Mouse (Mus musculus) urinary bladder, postnatal 10 days (tissue): ENCODE measurements around the gene Sycp3.
"Not testable (repeated sequence)": the region's sequence is repeated elsewhere in the genome, so short reads cannot be mapped to it uniquely, and the experiment has no call there.

Experiments
- DNase-seq: peaks from one replicate; pipeline ENCODE4 v3.0.0; 2022; ENCODE audit warnings: low spot score

The Sycp3 gene

GRCm38 (mm10) chr10:88501370-88501769 lies 42.0 kb downstream of the Sycp3 start:
- DNase-seq = no peak

GRCm38 (mm10) chr10:88501886-88502765 lies 42.8 kb downstream of the Sycp3 start:
- DNase-seq = no peak

- DNase-seq = no peak
Measured at GRCm38 (mm10) chr10:88502919-88503318, 43.5 kb downstream of the Sycp3 start.

GRCm38 (mm10) chr10:88503421-88504314 lies 44.3 kb downstream of the Sycp3 start, which contains the start of gene Chpt1:
Gene Chpt1 (minus strand): TSS chr10:88504073.
- DNase-seq = peak; percentile 59

- DNase-seq = no peak
Measured at GRCm38 (mm10) chr10:88504481-88504880, 45.1 kb downstream of the Sycp3 start.

- no peak for DNase-seq
Measured at GRCm38 (mm10) chr10:88505256-88505655, 45.9 kb downstream of the Sycp3 start.

GRCm38 (mm10) chr10:88507691-88508143 lies 48.3 kb downstream of the Sycp3 start:
- no peak for DNase-seq

GRCm38 (mm10) chr10:88510503-88511271 lies 51.3 kb downstream of the Sycp3 start:
- DNase-seq = no peak

GRCm38 (mm10) chr10:88511355-88511754 lies 52.0 kb downstream of the Sycp3 start:
- DNase-seq = no peak

GRCm38 (mm10) chr10:88513574-88514135 lies 54.3 kb downstream of the Sycp3 start:
- DNase-seq = no peak

- DNase-seq = no peak
Measured at GRCm38 (mm10) chr10:88514495-88514894, 55.1 kb downstream of the Sycp3 start.

- not testable (repeated sequence) for DNase-seq
Measured at GRCm38 (mm10) chr10:88515049-88515448, 55.7 kb downstream of the Sycp3 start.

GRCm38 (mm10) chr10:88522795-88523194 lies 63.4 kb downstream of the Sycp3 start:
- no peak for DNase-seq
